29 mouse cellular contexts compared by ENCODE assay signal in genomic region chr3:129196550-129196919, GRCm38 (mm10). TPM values are rescaled to one million over a fixed set of nuclear protein-coding genes. Genes with fewer than 3 reads are reported as not detected.
DNase-seq lines count a peak whose midpoint lies in the region; ATAC-seq and TF ChIP-seq lines count a peak whose summit lies in the region.
"Had no signal": no experiment of that assay in that cellular context is flagged by ENCODE, and none has a peak within 500 bp of the region (broad histone marks: within the 10 kb centered on the region; RNA-seq: fewer than 3 reads in every experiment).

No protein-coding gene starts in this region.

- no peak for TF ChIP-seq CTCF in intestine, postnatal 0 days (IDR thresholded peaks at IDR 0.05; ENCODE audit: low read depth)

- peak overlapping the region; percentile 38; the same call in 1 of the 2 replicates for H3K4me2 ChIP-seq in intestine, embryonic 14.5 days (ENCODE audit: low read length)
- H3K4me2 ChIP-seq in intestine, postnatal 0 days (replicated peaks; ENCODE audit: low read depth) = no peak overlapping the region
- H3K4me2 ChIP-seq in embryonic facial prominence, embryonic 14.5 days (ENCODE audit: low read depth, low read length) = peak overlapping the region; percentile 47
- H3K4me2 ChIP-seq: hindbrain, embryonic 13.5 days; kidney, embryonic 15.5 days; neural tube, embryonic 13.5 days had no signal

- no peak for ATAC-seq in intestine, embryonic 14.5 days (replicated peaks; ENCODE audit: low FRiP score, low TSS enrichment, low read depth)
- no peak for ATAC-seq in intestine, postnatal 0 days
- ATAC-seq in embryonic facial prominence, embryonic 14.5 days (ENCODE audit: low read depth) = no peak
- ATAC-seq: forebrain, postnatal 0 days; inflammation-experienced regulatory T-cells, adult 6 months had no signal

- no peak overlapping the region for H3K9ac ChIP-seq in intestine, embryonic 14.5 days (ENCODE audit: low read length)
- H3K9ac ChIP-seq in intestine, postnatal 0 days (ENCODE audit: low read depth, low read length) = no peak overlapping the region
- H3K9ac ChIP-seq in embryonic facial prominence, embryonic 14.5 days (ENCODE audit: low read depth, low read length) = no peak overlapping the region
- H3K9ac ChIP-seq: forebrain, postnatal 0 days; hindbrain, embryonic 13.5 days; kidney, embryonic 15.5 days; limb, embryonic 13.5 days; liver, embryonic 14.5 days; lung, embryonic 14.5 days; neural tube, embryonic 13.5 days; stomach, embryonic 15.5 days had no signal

- no peak overlapping the region for H3K4me3 ChIP-seq in intestine, embryonic 14.5 days (ENCODE audit: low read depth, low read length)
- no peak overlapping the region for H3K4me3 ChIP-seq in intestine, postnatal 0 days (ENCODE audit: low read depth, low read length)
- no peak overlapping the region for H3K4me3 ChIP-seq in embryonic facial prominence, embryonic 14.5 days (ENCODE audit: low read depth, low read length)
- H3K4me3 ChIP-seq: hindbrain, embryonic 13.5 days; kidney, embryonic 15.5 days; limb, embryonic 13.5 days; neural tube, embryonic 13.5 days; stomach, embryonic 15.5 days had no signal

- H3K36me3 ChIP-seq in intestine, embryonic 14.5 days (ENCODE audit: control insufficient read depth, insufficient read depth, low read length) = no peaks in the 10 kb centered on the region
- H3K36me3 ChIP-seq in intestine, postnatal 0 days (ENCODE audit: control insufficient read depth, insufficient read depth) = no peaks in the 10 kb centered on the region
- H3K36me3 ChIP-seq in embryonic facial prominence, embryonic 14.5 days (ENCODE audit: control insufficient read depth, insufficient read depth, low read length) = no peaks in the 10 kb centered on the region
- H3K36me3 ChIP-seq: hindbrain, embryonic 13.5 days; kidney, embryonic 15.5 days; limb, embryonic 13.5 days; neural tube, embryonic 13.5 days; stomach, embryonic 15.5 days had no signal

- H3K27ac ChIP-seq in intestine, embryonic 14.5 days (ENCODE audit: low read depth) = no peak overlapping the region
- no peak overlapping the region for H3K27ac ChIP-seq in intestine, postnatal 0 days (ENCODE audit: low read depth, low read length)
- H3K27ac ChIP-seq in embryonic facial prominence, embryonic 14.5 days (replicated peaks; ENCODE audit: low read depth, low read length) = no peak overlapping the region; the same call in 1 of the 2 replicates
- H3K27ac ChIP-seq: hindbrain, embryonic 13.5 days; kidney, embryonic 15.5 days; limb, embryonic 13.5 days; liver, embryonic 14.5 days; neural tube, embryonic 13.5 days; stomach, embryonic 15.5 days had no signal

- peak; percentile 61 for DNase-seq in intestine, embryonic 14.5 days (ENCODE audit: low spot score)
- peak; percentile 28 for DNase-seq in retina, postnatal 1 day
- no peak for DNase-seq in retina, embryonic 14.5 days (ENCODE audit: low spot score)
- no peak for DNase-seq in embryonic facial prominence, embryonic 14.5 days (ENCODE audit: low spot score)
- DNase-seq in yolk sac, embryonic 10.5 days (ENCODE audit: low spot score) = peak; percentile 45
- no peak for DNase-seq in thymus, postnatal 10 days (ENCODE audit: low spot score in 2 of 2)
- DNase-seq: adrenal gland, adult 2 months; B cell, adult 2 months; cerebellum, adult 11-12 months; gastrocnemius, postnatal 14 days; kidney, postnatal 36 days; layer of hippocampus, adult 9-11 months; lung, embryonic 14.5 days; lung, postnatal 36 days; right cerebral cortex, adult 18-20 months; right cerebral cortex, postnatal 4 days; thymus, adult 18-20 months; thymus, postnatal 4 days had no signal

- H3K27me3 ChIP-seq in intestine, embryonic 14.5 days (replicated peaks; ENCODE audit: control insufficient read depth, insufficient read depth, low read length) = peaks cover 87% of the 10 kb centered on the region
- H3K27me3 ChIP-seq in intestine, postnatal 0 days (replicated peaks; ENCODE audit: control insufficient read depth, insufficient read depth, low read length) = peaks cover 72% of the 10 kb centered on the region
- peaks cover 90% of the 10 kb centered on the region for H3K27me3 ChIP-seq in embryonic facial prominence, embryonic 14.5 days (replicated peaks; ENCODE audit: control insufficient read depth, insufficient read depth, low read length)
- H3K27me3 ChIP-seq: CH12.LX had no signal

- H3K9me3 ChIP-seq in intestine, embryonic 14.5 days (ENCODE audit: control insufficient read depth, low read length) = no peaks in the 10 kb centered on the region
- H3K9me3 ChIP-seq in intestine, postnatal 0 days (ENCODE audit: control insufficient read depth) = no peaks in the 10 kb centered on the region
- H3K9me3 ChIP-seq in embryonic facial prominence, embryonic 14.5 days (ENCODE audit: control insufficient read depth, low read length) = no peaks in the 10 kb centered on the region
- H3K9me3 ChIP-seq: hindbrain, embryonic 13.5 days; kidney, embryonic 15.5 days; limb, embryonic 13.5 days; neural tube, embryonic 13.5 days; stomach, embryonic 15.5 days had no signal

- WGBS in intestine, embryonic 14.5 days = 11% methylated on average over 10 of the region's 10 CpGs
- WGBS in intestine, postnatal 0 days = 22% methylated on average over 10 of the region's 10 CpGs
- 5% methylated on average over 10 of the region's 10 CpGs for WGBS in embryonic facial prominence, embryonic 14.5 days

- 0 out of 2 replicates have a peak, but pooled peaks cover 2% of the 10 kb centered on the region for H3K4me1 ChIP-seq in intestine, embryonic 14.5 days (replicated peaks; ENCODE audit: control insufficient read depth, insufficient read depth, low read length)
- no peaks in the 10 kb centered on the region for H3K4me1 ChIP-seq in intestine, postnatal 0 days (replicated peaks; ENCODE audit: control insufficient read depth, insufficient read depth, low read length)
- H3K4me1 ChIP-seq in embryonic facial prominence, embryonic 14.5 days (ENCODE audit: control insufficient read depth, insufficient read depth, low read length) = no peaks in the 10 kb centered on the region

RNA-seq across cellular contexts. Expression of gene Pitx2, which starts 3.1 kb away (rescaled TPM):
- 35.6 and 48.0 TPM in 2 replicates for polyA plus RNA-seq in intestine, embryonic 14.5 days (2014; fragmentation: Nextera tagmentation; extraction: Ambion mirVana)
- 12.3 and 18.3 TPM in 2 replicates for polyA plus RNA-seq in intestine, postnatal 0 days (2015; fragmentation: Nextera tagmentation; extraction: Ambion mirVana)
- polyA plus RNA-seq in embryonic facial prominence, embryonic 14.5 days (2014; fragmentation: Nextera tagmentation; extraction: Ambion mirVana) = 37.7 and 38.6 TPM in 2 replicates
- polyA plus RNA-seq: cortical plate, adult 2 months had no signal

Comparison
In these comparisons a context has a peak if more than half of its experiments do, and no peak if none do; other contexts are left out.
1. DNase-seq: peak in intestine, embryonic 14.5 days (single experiment), retina, postnatal 1 day (single experiment) and yolk sac, embryonic 10.5 days (single experiment); none in retina, embryonic 14.5 days (single experiment), embryonic facial prominence, embryonic 14.5 days (single experiment) and thymus, postnatal 10 days (0 of 2).